Mouse (Mus musculus) adrenal gland, postnatal 0 days (tissue): Measurements from ENCODE around the gene Lrrc26. TPM values are rescaled to one million over a fixed set of nuclear protein-coding genes. Genes with fewer than 3 reads are reported as not detected.

Experiments
- polyA plus RNA-seq: library from polyadenylated mRNA; unstranded; fragments of >200 nt; fragmentation: Nextera tagmentation; extraction: Ambion mirVana; gene quantifications from 2 replicates; pipeline ENCODE4 v1.2.1, GENCODE M21; 2015

Gene Lrrc26
- 0.11 TPM in 1 of 2 replicates, not detected in the other for polyA plus RNA-seq

GRCm38 (mm10) chr2:25289651-25290050 is at the start of gene Lrrc26:
TSS of gene Lrrc26 (plus strand) at chr2:25289915.

GRCm38 (mm10) chr2:25242101-25242506 is 47.6 kb upstream of the Lrrc26 start, which contains the start of the genes Rnf208 and Cysrt1:
TSS of gene Rnf208 (plus strand) at chr2:25242255.
TSS of gene Cysrt1 (minus strand) at chr2:25242452.

GRCm38 (mm10) chr2:25246183-25247072 is 43.3 kb upstream of the Lrrc26 start, which contains the start of gene AL732309.1:
TSS of gene AL732309.1 (minus strand) at chr2:25246863.

GRCm38 (mm10) chr2:25255284-25255779 is 34.4 kb upstream of the Lrrc26 start, which contains the start of gene Tmem203:
TSS of gene Tmem203 (plus strand) at chr2:25255439.

GRCm38 (mm10) chr2:25262291-25262767 is 27.4 kb upstream of the Lrrc26 start, which contains the start of gene Tprn:
TSS of gene Tprn (plus strand) at chr2:25262618.

GRCm38 (mm10) chr2:25271827-25272511 is 17.7 kb upstream of the Lrrc26 start, which contains the start of the genes Ssna1 and Anapc2:
TSS of gene Ssna1 (minus strand) at chr2:25272438.
TSS of gene Anapc2 (plus strand) at chr2:25272478.

GRCm38 (mm10) chr2:25287927-25288649 is 1.6 kb upstream of the Lrrc26 start, which contains the start of gene Tmem210:
TSS of gene Tmem210 (plus strand) at chr2:25288145.

GRCm38 (mm10) chr2:25318971-25319773 is 29.5 kb downstream of the Lrrc26 start, which contains the start of gene Grin1:
TSS of gene Grin1 (minus strand) at chr2:25319187.

GRCm38 (mm10) chr2:25332286-25333160 is 42.8 kb downstream of the Lrrc26 start, which contains the start of gene Man1b1:
TSS of gene Man1b1 (plus strand) at chr2:25332338.

Other genes with a start within 250 kb of the Lrrc26 start
- gene Nsmf, start 235.6 kb upstream of the Lrrc26 start, polyA plus RNA-seq = 54.6 and 57.0 TPM in 2 replicates
- 0.36 and 0.76 TPM in 2 replicates for gene Entpd8, start 209.6 kb upstream of the Lrrc26 start, polyA plus RNA-seq
- 0.17 TPM in 2 replicates for gene Noxa1, start 194.8 kb upstream of the Lrrc26 start, polyA plus RNA-seq
- gene Nrarp, start 109.2 kb upstream of the Lrrc26 start, polyA plus RNA-seq = 5.6 and 6.7 TPM in 2 replicates
- gene Tor4a, start 93.0 kb upstream of the Lrrc26 start, polyA plus RNA-seq = 14.6 and 20.3 TPM in 2 replicates
- 47.4 and 61.9 TPM in 2 replicates for gene Nelfb, start 78.4 kb upstream of the Lrrc26 start, polyA plus RNA-seq
- not detected in 2 replicates for gene Stpg3, start 75.3 kb upstream of the Lrrc26 start, polyA plus RNA-seq
- 0.12 and 0.58 TPM in 2 replicates for gene Fam166a, start 71.2 kb upstream of the Lrrc26 start, polyA plus RNA-seq
- 217 and 219 TPM in 2 replicates for gene Tubb4b, start 65.2 kb upstream of the Lrrc26 start, polyA plus RNA-seq
- gene Slc34a3, start 55.6 kb upstream of the Lrrc26 start, polyA plus RNA-seq = 0.47 TPM in 1 of 2 replicates, not detected in the other
- not detected in 2 replicates for gene Rnf224, start 53.1 kb upstream of the Lrrc26 start, polyA plus RNA-seq
- gene Rnf208, start 47.7 kb upstream of the Lrrc26 start, polyA plus RNA-seq = 12.9 and 25.4 TPM in 2 replicates
- 1.8 TPM in 1 of 2 replicates, not detected in the other for gene Cysrt1, start 47.5 kb upstream of the Lrrc26 start, polyA plus RNA-seq
- 2.5 and 2.8 TPM in 2 replicates for gene AL732309.1, start 43.1 kb upstream of the Lrrc26 start, polyA plus RNA-seq
- gene Tmem203, start 34.5 kb upstream of the Lrrc26 start, polyA plus RNA-seq = 61.5 and 81.2 TPM in 2 replicates
- 5.6 and 7.3 TPM in 2 replicates for gene Tprn, start 27.3 kb upstream of the Lrrc26 start, polyA plus RNA-seq
- gene Ssna1, start 17.5 kb upstream of the Lrrc26 start, polyA plus RNA-seq = 157 and 205 TPM in 2 replicates
- gene Anapc2, start 17.4 kb upstream of the Lrrc26 start, polyA plus RNA-seq = 61.4 and 81.5 TPM in 2 replicates
- gene Tmem210, start 1.8 kb upstream of the Lrrc26 start, polyA plus RNA-seq = not detected in 2 replicates
- gene Grin1, start 29.3 kb downstream of the Lrrc26 start, polyA plus RNA-seq = 4.9 and 7.5 TPM in 2 replicates
- gene Man1b1, start 42.4 kb downstream of the Lrrc26 start, polyA plus RNA-seq = 47.2 and 52.7 TPM in 2 replicates
- gene Dpp7, start 66.4 kb downstream of the Lrrc26 start, polyA plus RNA-seq = 30.8 and 45.6 TPM in 2 replicates
- 40.5 and 44.9 TPM in 2 replicates for gene Uap1l1, start 75.8 kb downstream of the Lrrc26 start, polyA plus RNA-seq
- 8.1 and 10.7 TPM in 2 replicates for gene Sapcd2, start 82.4 kb downstream of the Lrrc26 start, polyA plus RNA-seq
- 13.6 and 20.3 TPM in 2 replicates for gene Entpd2, start 106.0 kb downstream of the Lrrc26 start, polyA plus RNA-seq
- 93.9 and 115 TPM in 2 replicates for gene Npdc1, start 109.4 kb downstream of the Lrrc26 start, polyA plus RNA-seq
- 0.14 and 0.22 TPM in 2 replicates for gene Fut7, start 133.4 kb downstream of the Lrrc26 start, polyA plus RNA-seq
- gene Abca2, start 138.8 kb downstream of the Lrrc26 start, polyA plus RNA-seq = 4.9 and 6.6 TPM in 2 replicates
- 6.1 and 6.2 TPM in 2 replicates for gene Clic3, start 166.9 kb downstream of the Lrrc26 start, polyA plus RNA-seq
- 53.8 and 58.8 TPM in 2 replicates for gene Paxx, start 171.2 kb downstream of the Lrrc26 start, polyA plus RNA-seq
- gene Ptgds, start 180.1 kb downstream of the Lrrc26 start, polyA plus RNA-seq = 8.3 and 9.6 TPM in 2 replicates
- gene Lcn12, start 204.0 kb downstream of the Lrrc26 start, polyA plus RNA-seq = not detected in 2 replicates
- gene Fbxw5, start 210.8 kb downstream of the Lrrc26 start, polyA plus RNA-seq = 52.9 and 75.8 TPM in 2 replicates
- gene C8g, start 211.8 kb downstream of the Lrrc26 start, polyA plus RNA-seq = 6.4 and 7.1 TPM in 2 replicates